Mouse (Mus musculus) CD4-positive, CD25-positive, alpha-beta regulatory T cell, adult 9 weeks (primary cell): ENCODE results near the gene Zfp974. TPM values are rescaled to one million over a fixed set of nuclear protein-coding genes. Genes with fewer than 3 reads are reported as not detected.

Source experiments
- polyA plus RNA-seq: library from polyadenylated mRNA; unstranded; fragments of 100-300 nt; shearing (Covaris generic); gene quantifications from one replicate; pipeline ENCODE4 v1.2.1, GENCODE M21; 2017

The Zfp974 gene
- polyA plus RNA-seq = 10.8 TPM

GRCm38 (mm10) chr7:27928818-27929695 lies at the start of gene Zfp974:
Gene Zfp974, minus strand, starts transcription at chr7:27929460.

Other genes with a start within 250 kb of the Zfp974 start
- gene Zfp607b, start 240.1 kb downstream of the Zfp974 start, polyA plus RNA-seq = 8.0 TPM
- 23.6 TPM for gene Zfp60, start 198.1 kb downstream of the Zfp974 start, polyA plus RNA-seq
- gene Zfp626, start 122.3 kb downstream of the Zfp974 start, polyA plus RNA-seq = 4.7 TPM
- 12.8 TPM for gene Zfp59, start 90.9 kb downstream of the Zfp974 start, polyA plus RNA-seq
- gene Zfp607a, start 71.9 kb downstream of the Zfp974 start, polyA plus RNA-seq = 13.0 TPM
- 16.2 TPM for gene Zfp780b, start 49.7 kb upstream of the Zfp974 start, polyA plus RNA-seq
- gene Zfp850, start 84.7 kb upstream of the Zfp974 start, polyA plus RNA-seq = 8.2 TPM
- 231 TPM for gene Psmc4, start 120.6 kb upstream of the Zfp974 start, polyA plus RNA-seq
- not detected for gene Fcgbp, start 141.8 kb upstream of the Zfp974 start, polyA plus RNA-seq
- not detected for gene 9530053A07Rik, start 200.0 kb upstream of the Zfp974 start, polyA plus RNA-seq
- gene Fbl, start 240.2 kb upstream of the Zfp974 start, polyA plus RNA-seq = 229 TPM